Mouse (Mus musculus): ENCODE results near the gene Ablim2. TPM values are rescaled to one million over a fixed set of nuclear protein-coding genes. Genes with fewer than 3 reads are reported as not detected.

The Ablim2 gene
- polyA plus RNA-seq, 1 experiment from 2014 or later: 0.74 TPM

DNA sequence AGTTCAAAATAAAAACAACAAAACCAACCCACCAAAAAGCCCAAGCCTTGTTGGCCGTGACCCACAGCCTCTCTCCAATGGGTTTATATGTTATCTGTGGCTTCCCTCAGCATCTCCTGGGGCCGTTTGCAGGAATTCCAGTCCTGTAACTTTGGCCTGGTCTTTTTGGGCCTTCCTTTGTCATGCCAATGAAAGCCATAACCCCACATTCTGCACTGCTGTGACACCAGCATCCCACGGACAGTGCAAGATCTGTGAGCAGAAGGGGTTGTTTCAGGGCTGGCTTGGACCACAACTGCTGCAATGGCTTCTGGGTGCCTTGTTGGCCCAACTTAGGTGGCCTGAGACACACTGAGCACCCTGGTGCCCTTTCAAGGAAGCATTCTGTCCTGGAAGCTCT is 10.8 kb downstream of the Ablim2 start:
- no peak for DNase-seq (ENCODE audit: low spot score)

DNA sequence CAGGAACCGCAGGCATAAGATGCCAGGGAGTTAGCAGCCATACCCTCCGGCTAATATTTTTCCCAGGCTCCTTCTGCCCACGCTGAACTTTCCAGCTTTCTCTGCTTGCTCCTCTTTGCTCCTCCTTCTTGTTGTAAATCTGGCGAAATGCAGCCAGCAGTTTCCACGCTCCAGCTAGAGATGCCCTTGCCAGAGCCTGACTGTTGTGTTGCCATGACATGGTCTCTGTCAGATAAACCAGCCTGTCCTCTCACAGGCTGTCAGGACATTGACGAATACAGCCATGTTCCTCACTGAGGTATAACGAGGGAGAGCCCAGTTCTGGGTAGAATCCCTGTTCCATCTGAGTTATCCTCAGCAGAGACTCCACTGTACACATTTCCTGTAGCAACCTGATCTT is 11.3 kb downstream of the Ablim2 start:
- no peak for DNase-seq (ENCODE audit: low spot score)

DNA sequence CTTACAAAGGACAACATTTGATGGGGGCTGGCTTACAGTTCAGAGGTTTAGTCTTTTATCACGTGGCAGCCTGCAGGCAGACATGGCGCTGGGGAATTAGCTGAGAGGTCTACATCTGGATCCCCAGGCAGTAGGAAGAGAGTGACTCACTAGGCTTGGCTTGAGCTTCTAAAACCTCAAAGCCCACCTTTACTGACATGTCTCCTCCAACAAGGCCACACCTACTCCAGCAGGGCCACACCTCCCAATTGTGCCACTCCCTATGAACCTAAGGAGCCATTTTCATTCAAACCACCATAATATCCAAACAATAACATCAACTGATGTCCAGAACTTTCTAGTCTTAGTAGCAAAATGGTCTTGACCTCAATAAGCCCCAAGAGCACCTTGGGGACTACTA is 12.6 kb downstream of the Ablim2 start:
- DNase-seq (ENCODE audit: low spot score): no peak

DNA sequence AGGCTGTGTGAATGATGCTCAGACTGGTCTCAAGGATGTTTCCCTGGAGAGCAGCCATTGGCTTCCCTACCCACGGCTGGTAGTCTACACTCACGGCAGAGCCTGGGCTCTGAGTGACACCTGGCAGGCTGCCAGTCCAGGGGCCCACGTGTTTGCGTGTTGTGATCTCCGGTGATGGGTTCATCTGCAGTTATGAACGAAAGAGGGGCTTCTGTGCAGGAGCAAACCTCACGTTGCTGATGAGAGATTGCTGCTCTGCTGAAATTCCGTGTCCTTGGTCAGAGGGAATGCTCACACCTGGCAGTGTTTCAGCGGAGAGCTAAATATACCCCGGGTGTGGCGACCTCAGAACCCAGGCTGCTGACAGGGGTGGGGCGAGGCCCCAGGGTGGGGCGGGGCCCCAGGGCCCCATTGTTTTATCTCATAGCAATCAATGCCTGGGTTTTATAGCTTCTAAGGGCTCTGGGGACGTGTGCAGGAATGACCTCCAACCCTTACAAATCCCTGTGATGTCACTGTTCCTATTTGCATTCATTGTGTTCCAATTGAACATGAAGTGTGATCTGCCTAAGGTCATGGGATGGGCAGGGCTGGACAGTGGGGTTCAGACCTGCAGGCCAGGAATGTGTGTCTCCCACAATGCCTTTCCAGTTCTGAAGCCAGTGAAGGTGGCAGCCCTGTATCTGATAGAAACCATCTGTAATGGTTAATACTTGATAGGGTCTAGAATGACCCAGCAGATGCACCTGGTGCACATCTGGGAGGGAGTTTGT is 13.4 kb downstream of the Ablim2 start:
- peak; percentile 34 for DNase-seq (ENCODE audit: low spot score)

DNA sequence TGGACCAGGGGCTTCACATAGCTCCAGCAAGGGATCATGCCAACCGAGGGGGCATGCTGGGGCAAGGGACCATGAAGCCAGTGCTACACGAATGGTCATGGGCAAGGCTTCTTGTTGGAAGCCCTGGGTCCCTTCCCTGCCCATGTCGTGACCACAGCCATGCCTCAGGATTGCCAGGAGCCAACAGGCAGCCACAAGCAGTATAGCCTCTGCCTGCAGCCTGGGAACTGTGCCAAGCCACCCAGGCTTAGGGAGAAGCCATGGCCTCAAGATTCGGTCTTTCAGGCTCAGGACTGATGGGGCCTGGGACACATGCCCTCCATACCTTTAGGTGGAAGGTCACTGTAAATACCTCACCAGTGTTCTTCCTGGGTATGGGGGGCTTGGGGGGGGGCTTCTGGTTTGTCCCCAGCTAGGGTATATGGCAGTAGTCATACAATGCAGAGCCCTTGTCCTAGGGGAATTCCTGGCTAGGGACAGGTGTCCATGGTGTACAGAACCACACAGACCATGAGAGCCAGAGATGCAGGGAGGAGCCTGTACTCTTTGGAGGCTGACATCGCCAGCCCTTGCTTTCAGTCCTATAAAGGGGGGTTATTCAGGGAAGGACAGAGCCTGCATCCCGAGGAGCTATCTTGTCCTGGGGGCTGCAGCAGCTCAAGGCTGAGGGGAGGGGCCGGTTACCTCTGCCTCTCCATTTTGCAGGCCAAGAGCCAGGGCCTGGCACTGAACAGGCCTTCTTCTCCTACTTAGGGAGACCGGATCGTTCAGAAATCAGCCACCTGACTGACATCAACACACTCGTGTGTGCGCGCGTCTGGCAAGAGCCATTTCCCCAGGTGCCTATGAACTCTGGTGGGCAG is 15.8 kb downstream of the Ablim2 start:
- DNase-seq (ENCODE audit: low spot score): no peak

DNA sequence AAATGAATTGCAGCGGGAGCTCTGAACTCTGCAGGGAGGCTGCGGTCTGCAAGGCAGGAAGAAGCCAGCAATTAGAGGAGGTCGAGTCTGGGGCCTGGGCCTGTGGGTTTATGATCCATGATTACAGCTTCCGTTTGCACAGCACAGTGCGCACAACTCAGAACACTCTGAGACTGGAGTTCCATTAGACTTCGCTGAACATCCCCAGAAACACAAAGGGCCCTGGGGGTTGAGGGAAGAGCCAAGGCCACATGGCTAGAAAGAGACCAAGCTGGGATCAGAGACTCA is 16.4 kb downstream of the Ablim2 start:
- DNase-seq (ENCODE audit: low spot score): peak; percentile 35

DNA sequence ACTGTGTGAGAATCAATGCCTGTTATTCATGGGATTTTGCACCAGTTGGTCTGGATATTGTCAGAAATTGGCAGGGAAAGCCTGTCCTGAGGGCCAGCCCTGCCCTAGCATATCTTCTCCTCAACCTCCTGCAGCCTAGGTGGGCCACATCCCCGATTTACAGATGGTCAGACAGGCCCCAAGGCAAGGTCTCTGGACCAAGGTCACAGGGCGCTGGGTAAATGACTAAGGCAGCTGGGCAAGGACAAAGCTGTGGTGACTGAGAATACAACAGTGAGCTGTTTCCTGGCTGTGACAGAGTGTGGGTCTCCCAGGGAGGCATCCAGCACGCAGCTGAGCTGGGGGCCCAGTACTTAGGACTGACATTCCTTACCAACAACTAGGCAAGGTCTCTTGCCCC is 23.4 kb downstream of the Ablim2 start:
- DNase-seq (ENCODE audit: low spot score): no peak

DNA sequence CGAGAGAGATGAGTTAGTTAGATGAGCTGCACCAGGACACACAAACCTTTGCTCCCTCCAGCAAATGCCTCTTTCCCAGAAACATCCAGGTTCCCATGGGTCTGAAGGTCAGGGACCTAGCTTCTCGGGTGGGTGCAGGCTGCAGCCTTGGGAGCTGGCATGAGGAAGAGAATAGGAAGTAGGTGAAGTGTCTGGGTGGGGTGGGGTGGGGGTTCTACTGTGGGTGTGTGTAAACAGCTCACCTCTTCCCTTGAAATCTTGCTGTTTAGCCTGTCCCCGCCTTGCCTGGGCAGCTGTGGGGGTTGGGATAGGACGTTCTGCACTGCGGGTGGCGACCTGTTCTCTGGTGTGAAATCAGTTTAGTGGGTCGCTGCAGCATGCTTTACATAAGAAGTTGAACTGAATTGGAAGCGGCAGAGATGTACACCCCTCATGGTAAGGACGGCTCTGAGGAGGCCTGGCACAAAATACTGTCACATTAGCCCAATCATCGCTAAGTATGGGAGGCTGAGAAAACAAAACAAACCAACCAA is 25.0 kb downstream of the Ablim2 start:
- no peak for DNase-seq (ENCODE audit: low spot score)

DNA sequence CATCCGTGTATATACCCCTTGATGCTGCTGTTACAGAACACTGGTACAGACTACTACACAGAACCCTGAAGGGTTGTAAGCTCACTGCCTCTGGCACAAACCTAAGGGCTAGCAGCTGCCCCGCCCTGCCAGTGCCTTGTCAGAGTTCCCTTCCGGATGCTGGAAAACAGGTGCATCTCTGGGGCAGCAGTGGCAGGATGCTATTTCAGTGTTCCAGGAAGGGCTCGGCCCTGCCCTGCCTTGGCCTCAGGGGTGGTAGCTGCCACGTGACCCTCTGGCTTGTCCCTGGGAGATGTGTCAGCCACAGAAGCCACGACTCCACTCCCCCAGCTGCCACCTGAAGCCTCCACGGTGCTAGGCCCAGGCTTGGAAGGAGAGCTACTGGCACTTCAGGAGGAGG is 28.2 kb downstream of the Ablim2 start:
- DNase-seq (ENCODE audit: low spot score): no peak

DNA sequence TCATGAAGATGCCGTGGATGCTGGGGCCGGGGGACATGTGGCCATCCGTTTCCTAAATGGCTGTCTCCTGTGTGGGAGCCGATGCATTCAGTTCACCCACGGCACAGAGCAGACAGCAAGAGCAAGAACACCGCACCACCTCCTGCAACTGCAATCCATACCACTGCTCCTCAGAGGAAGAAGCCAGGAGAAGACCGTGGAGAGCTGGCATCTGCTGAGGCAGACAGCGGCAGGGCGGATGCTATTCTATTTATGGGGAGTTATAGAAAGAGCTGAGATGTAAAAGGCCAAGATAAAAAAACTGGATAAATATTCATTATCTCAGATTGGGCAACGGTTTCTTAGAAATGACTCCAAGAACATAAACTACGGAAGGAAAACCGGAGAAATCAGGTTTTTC is 30.2 kb downstream of the Ablim2 start:
- no peak for DNase-seq (ENCODE audit: low spot score)

DNA sequence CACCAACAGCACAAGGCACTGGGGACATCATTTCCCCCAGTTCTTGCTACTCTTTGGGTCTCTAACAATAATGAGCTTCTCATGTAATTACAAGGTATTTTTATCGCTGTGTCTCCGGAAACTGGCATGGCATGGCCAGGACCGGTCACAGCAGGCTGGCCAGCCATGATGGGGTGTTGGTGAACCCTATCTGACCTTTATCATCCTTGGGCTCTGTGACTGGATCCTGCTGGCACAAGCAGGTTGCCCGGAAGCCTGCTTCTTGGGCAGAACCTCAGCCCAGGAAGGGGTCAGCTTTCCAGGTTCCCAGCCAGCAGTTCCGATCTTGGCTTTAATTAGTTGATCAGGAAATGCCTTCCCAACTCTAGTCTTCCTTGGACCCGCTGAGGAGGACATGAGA is 31.0 kb downstream of the Ablim2 start:
- DNase-seq (ENCODE audit: low spot score): no peak

DNA sequence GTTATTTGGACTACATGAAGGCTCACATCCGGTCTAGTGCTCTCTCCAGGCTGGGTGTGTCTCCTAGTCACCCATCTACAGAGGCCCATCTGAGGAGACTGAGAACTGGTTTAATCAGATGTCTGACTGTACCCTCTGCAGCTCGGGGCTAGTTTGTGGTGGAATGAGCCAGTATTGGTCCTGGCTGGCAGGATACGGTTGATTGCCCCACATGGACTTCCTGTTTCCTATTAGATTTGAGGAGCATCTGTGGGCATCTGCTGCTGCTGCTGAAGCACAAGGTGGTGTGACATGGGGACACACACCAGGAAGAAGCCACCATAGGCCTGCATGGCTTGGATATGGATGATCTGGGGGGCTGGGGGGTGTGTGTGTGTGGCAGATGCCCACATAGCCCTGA is 32.0 kb downstream of the Ablim2 start:
- DNase-seq (ENCODE audit: low spot score): no peak

DNA sequence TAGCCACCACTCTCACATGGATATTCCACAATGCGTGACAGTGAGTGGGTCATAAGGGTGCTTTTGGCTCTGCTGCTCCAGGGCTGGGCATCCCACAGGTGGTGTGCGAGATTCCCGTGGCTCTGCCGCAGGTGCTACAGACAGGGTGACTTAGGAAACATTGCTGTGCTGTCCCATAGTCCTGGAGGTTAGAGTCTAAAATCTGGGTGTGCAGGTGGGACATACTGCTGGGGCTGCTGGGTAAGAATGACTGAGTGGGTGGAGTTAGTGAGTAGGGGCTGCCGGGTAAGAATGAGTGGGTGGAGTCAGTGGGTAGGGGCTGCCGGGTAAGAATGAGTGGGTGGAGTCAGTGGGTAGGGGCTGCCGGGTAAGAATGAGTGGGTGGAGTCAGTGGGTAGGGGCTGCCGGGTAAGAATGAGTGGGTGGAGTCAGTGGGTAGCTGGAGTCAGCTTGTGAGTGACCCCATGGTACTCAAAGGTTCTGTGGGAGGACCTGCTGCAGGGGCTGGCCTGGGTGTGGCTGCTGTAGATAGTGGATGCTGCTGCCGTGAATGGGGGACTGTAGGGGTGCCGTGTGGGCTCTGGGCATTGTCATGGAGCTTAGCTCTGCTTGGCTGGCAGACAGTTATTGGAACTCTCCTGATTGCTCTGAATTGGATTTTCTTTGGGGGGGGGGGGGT is 32.8 kb downstream of the Ablim2 start:
- no peak for DNase-seq (ENCODE audit: low spot score)

DNA sequence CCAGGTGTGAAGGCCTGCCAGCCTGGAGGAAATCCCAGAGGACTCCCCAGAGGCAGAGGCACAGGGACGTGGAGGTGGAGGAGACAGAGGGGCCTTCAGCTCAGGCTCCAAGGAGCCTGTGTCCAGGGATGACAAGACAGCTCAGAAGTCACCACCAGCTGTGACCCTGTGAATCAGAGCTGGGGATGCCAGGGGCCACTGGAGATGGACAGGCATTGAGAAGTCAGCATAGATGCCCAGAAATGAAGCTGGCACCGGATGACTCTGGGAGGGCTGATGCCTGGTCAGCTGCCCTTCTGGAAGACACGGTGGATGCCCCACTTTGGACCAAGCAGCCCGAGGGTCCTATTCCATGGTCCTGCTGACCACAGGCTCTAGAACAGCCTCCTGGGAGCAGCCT is 36.3 kb downstream of the Ablim2 start:
- DNase-seq (ENCODE audit: low spot score): no peak

DNA sequence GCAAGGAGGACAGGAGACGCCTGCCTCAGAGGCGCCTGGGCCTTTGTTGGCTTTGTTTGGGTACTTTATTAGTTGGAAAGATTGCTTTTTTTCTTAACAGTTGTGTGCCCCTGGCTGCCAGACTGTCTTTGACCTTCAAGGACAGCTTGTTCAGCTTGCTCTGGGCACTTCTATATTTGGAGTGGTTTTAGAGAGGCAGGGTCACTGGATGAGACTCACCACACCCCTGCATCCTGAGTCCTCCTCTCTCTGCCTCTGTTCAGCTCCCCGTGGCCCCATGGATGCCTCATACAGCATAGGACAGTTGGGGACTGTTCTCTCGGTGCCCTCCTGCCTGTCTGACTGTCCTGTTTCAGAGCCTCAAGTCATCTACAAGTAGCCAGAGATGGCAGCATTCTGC is 37.3 kb downstream of the Ablim2 start:
- no peak for DNase-seq (ENCODE audit: low spot score)

DNA sequence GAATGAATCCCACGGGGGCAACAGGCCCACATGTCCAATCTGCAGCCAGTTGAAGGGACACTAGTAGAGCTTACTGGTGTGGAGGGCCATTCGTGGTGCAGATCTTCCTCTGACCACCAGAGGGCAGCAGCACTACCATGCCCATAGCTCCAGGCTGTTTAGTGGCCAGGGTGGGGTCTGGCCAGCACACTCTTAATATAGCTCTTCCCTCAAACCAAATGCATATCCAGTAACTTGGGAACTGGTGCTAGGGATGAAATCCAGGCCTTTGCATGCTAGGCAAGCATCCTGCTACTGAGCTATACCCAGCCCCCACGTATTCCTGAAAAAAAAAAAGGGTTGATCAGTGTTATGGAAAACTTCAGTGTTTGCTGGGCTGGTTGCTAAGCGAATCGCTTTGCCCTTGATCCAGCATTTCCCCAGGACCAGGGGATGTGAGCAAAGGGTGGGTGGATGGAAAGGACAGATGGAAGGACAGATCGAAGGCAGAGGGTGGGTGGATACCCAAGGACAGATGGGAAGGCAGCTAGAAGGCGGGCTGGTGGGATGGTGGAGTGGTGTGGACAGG is 37.9 kb downstream of the Ablim2 start:
- peak; percentile 49 for DNase-seq (ENCODE audit: low spot score)

DNA sequence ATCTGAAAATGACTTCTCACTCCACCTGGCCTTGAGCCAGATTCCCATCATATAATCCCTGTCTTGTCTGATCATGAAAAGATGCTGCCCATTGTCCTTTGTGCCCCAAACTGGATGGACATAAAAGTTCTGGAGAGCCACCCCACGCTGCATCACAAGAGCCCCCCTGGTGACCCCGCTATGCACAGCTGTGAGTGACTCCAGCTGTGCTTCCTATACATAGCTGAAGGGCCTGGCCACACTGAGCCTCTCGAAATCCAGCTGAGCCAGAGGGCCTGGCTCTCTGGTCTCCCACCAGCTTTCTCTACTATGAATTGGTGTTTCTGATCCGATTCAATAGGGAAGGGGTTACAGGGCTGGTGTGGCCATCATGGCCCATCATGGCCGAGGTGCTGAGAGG is 38.5 kb downstream of the Ablim2 start:
- DNase-seq (ENCODE audit: low spot score): no peak

DNA sequence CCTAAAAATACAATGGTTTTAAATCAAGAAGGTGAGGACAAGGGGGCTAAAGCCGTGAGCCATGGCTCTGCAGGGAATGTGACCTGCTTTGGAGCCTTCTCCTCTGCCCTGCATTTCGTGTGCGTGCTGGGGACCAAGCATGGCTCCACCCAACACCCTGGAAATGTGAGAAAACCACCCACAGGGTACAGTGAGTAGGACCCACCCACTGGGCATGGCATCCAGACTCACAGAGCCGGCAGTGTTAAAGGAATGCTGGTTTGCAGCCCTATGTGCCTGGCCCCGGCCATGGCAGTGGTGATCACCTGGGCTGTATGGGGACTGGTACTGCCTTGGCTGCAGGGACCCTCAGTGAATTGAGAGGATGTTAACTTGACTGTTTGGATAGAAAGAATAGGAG is 41.4 kb downstream of the Ablim2 start:
- DNase-seq (ENCODE audit: low spot score): no peak

DNA sequence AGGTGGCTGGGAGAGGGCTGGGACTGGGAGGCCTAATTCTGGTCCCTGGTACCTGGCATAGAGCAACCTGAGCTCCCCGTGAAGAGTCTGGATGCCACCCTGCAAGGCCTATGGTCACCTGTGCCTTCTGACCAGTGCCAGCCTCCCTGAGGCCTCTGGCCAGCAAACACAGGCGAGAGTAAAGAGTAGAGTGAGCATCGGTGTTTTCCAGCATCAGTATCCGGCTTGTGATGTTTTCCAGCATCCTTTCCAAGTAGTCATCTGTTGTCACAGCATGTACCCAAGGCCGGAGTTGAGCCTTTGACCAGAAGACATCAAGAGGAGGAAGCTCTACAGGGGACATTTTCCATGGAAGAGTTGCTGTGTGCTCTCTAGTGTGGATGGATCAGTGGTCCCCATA is 45.7 kb downstream of the Ablim2 start:
- DNase-seq (ENCODE audit: low spot score): no peak

DNA sequence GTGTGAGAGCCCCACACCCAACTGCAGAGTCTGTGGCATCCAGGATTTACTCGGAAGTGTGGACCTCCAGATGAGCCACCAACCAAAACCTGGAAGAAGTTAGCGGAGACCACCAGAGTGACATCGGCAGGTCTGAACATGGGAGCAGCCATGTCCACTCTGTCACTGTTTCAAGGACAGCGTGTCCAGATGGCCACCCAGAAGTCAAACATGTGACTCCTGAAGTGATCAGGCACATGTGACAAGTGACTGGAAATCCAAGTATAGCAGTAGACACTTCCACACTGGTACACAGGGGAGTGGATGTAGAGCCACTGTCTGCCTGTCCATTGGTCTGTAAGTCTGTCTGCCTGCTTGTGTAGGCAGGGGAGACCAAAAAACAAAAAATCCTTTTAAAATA is 47.0 kb downstream of the Ablim2 start:
- no peak for DNase-seq (ENCODE audit: low spot score)

DNA sequence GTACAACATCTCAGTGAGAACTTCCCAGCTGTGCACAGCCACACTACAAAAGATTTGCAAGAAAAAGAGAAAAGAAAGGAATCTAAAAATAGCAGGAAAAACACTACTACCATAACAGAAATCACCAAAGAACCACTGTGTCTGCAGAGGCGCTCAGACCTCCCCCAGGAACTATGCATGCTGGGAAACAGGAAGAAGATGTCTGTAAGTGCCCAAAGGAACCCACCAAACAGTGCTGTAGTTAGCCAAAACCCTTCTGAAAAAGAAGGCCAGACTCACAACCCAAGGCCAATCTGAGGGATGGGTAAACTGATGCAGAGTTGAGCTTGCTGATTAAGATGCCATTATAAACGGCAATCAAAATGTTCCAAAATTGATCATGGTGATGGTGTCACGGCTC is 47.5 kb downstream of the Ablim2 start:
- DNase-seq (ENCODE audit: low spot score): no peak

DNA sequence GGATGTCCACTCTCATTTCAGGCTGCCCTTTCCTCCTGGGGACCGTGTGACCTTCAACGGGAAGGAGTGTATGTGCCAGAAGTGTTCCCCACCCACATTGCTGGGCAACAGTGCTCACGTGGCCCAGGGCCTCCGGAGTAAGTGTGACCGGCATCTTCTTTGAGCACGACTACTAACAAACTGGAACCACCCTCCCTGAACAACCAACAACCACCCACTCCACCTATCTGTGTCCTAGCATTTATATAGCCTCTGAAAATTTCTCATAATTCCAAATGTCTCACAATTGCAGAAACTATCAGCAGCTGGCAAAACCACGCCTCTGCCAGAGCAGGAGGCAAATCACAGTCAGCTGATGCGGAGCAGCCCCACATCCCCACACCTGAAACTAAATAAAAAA is 49.3 kb downstream of the Ablim2 start:
- DNase-seq (ENCODE audit: low spot score): no peak
